Mouse (Mus musculus) CD4-positive, CD25-positive, alpha-beta regulatory T cell, adult 4 months (primary cell): ENCODE data around the gene Tpd52l1. TPM values are rescaled to one million over a fixed set of nuclear protein-coding genes. Genes with fewer than 3 reads are reported as not detected.

ENCODE experiments used
- ATAC-seq: one replicate; pipeline ENCODE4 v1.8.0; 2017
- polyA plus RNA-seq, 2 experiments: library from polyadenylated mRNA; unstranded; fragments of 100-300 nt; shearing (Covaris generic); gene quantifications; one replicate each; pipeline ENCODE4 v1.2.1; 2017

Tpd52l1 gene
- polyA plus RNA-seq, 2 experiments from 2014 or later: not detected

GRCm38 (mm10) chr10:31336432-31336831, 109.3 kb downstream of the Tpd52l1 start:
- no peak for ATAC-seq

GRCm38 (mm10) chr10:31331225-31331775, 114.5 kb downstream of the Tpd52l1 start:
- no peak for ATAC-seq

GRCm38 (mm10) chr10:31330286-31330962, 115.3 kb downstream of the Tpd52l1 start:
- no peak for ATAC-seq

DNA sequence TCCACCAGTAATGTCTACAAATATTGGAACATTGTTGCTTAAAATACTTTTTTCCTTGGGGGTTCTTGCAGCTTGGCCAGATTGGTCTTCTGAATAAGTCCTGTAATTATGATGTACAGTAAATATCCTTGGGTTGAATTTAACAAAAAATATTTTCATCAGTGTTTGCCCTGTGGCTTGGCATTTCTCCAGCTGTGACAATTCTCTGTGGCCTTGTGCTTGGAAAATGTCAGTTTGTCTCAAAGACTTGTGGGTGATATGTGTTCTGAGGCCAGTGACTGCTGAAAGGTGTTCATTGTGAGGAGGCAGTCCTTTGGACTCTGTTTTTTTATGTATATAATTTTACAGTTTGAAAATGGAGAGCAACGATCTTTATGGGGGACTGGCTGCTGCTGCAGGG, 116.3 kb downstream of the Tpd52l1 start:
- ATAC-seq: no peak

- no peak for ATAC-seq
Measured at GRCm38 (mm10) chr10:31318491-31318890, 127.3 kb downstream of the Tpd52l1 start.

GRCm38 (mm10) chr10:31312865-31313848, 132.6 kb downstream of the Tpd52l1 start, which contains the start of gene Hddc2:
Hddc2 (plus strand) TSS chr10:31313383.
- ATAC-seq: peak; percentile 78

DNA sequence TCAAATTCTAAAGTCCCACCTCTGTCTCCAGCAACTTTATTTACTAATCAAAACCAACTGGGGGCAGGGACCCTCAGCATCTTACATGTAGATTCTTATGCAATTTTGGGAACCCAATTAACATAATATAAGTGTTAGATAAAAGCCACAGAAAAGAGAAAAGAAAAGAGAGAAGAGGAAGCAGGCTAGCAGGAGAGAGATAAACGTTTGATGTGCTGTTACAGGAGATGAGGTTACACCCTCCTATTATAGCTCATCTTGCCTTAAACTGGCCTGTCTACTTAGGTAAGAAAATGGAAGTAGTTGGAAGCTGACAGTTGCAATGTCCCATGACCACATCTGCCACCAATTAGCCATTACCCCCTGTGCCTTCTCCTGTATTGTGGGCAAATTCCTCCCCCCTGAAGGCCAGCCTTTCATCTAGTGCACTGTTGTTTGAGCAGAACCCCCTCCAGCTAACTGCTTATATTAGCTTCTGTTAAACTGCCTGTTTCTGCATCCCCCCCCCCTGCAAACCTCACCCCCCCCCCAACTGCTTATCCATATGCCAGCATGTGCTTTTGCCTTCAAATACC, 138.6 kb downstream of the Tpd52l1 start:
- no peak for ATAC-seq

- no peak for ATAC-seq
Measured at GRCm38 (mm10) chr10:31303446-31303845, 142.3 kb downstream of the Tpd52l1 start.

GRCm38 (mm10) chr10:31300292-31300691, 145.5 kb downstream of the Tpd52l1 start:
- no peak for ATAC-seq

- ATAC-seq: peak; percentile 91
Measured at GRCm38 (mm10) chr10:31298921-31299574, 146.7 kb downstream of the Tpd52l1 start.

DNA sequence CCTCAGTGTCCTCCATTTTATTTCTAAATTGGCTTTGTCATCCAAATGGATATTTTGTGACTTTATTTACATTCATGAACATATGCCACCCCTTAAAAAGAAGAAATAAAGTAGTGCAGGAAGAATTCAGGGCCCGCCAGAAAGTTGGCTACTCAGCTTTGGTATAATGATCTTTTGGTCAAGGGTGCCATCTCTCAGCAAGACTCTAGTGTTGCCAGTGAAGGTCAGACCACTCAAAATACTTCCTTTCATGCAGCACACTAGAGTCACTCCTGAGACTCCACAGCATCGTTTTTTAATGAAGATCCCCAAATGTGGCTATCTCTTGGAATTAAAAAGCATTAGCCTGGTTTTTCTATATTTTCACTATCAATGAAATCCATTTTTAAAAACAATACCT, 147.5 kb downstream of the Tpd52l1 start:
- no peak for ATAC-seq

- no peak for ATAC-seq
Measured at GRCm38 (mm10) chr10:31297106-31297505, 148.7 kb downstream of the Tpd52l1 start.

DNA sequence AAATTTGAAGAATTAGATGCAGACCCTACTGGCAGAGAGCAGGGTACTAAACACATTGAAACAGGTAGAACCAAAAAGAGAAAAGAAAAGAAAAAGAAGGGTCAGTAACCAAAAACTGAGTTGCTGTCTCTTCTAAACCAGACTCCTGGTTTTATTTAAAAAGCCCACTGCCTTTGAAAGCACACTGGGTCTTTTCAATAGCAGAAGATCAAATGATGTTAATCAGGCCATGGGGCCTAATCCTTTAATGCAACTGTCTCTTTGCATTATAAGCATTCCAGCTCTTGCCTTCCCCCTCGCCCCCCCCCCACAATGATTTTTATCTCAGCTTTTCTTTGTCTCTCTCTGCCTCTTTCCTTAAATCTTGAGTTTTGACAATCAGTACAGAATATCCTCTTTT, 149.3 kb downstream of the Tpd52l1 start:
- no peak for ATAC-seq

- ATAC-seq: no peak
Measured at GRCm38 (mm10) chr10:31295705-31296104, 150.1 kb downstream of the Tpd52l1 start.

- ATAC-seq: peak; percentile 83
Measured at GRCm38 (mm10) chr10:31288697-31289390, 156.9 kb downstream of the Tpd52l1 start.

DNA sequence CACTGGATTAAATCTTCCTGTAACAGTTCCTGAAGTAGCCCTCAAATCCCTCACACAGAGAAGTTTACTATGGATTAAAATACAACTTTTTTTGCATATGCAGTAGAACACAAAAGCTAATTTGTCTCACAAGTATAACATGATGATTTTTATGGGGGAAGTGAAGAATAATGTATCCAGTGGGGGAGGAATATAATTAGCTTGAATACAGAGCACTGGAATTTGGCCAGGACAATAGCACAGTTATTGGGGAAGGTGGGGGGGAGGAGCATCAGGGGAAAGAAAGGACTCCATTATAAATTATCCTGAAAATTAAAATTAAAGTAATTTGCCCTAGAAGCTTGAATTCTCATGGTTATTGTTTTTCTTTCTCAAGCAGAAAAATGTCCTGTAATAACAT, 158.0 kb downstream of the Tpd52l1 start:
- ATAC-seq: no peak

Other genes with a start within 250 kb of the Tpd52l1 start
- 10 to 100 TPM; 71.6 to 77.0 TPM for gene Hddc2, start 132.6 kb downstream of the Tpd52l1 start, polyA plus RNA-seq
- under 1 TPM in 1 of 2 experiments, not detected in 1; 0.03 TPM for gene Rnf217, start 163.2 kb upstream of the Tpd52l1 start, polyA plus RNA-seq